Mouse (Mus musculus): ENCODE data around the gene Zfp704.

GRCm38 (mm10) chr3:9530097-9530780 is 79.6 kb downstream of the Zfp704 start:
- TF ChIP-seq CTCF (IDR thresholded peaks at IDR 0.05 in 2 of 3, conservative IDR thresholded peaks at IDR 0.05 in 1 of 3; ENCODE audit: control insufficient read depth in 1 of 3, insufficient read depth in 1 of 3, low read depth in 2 of 3, low read length in 3 of 3, poor library complexity in 1 of 3, severe bottlenecking in 1 of 3) (no peak), MXI1 (IDR thresholded peaks at IDR 0.05; ENCODE audit: low read depth, low read length) (no peak), HCFC1 (IDR thresholded peaks at IDR 0.05; ENCODE audit: low read depth, low read length) (no peak), ZNF384 (IDR thresholded peaks at IDR 0.05; ENCODE audit: low read depth, low read length) (no peak), POLR2A (IDR thresholded peaks at IDR 0.05; ENCODE audit: control insufficient read depth in 1 of 2, insufficient read depth in 1 of 2, low read depth in 1 of 2, low read length in 2 of 2, poor library complexity in 1 of 2) (no peak), CHD2 (IDR thresholded peaks at IDR 0.05; ENCODE audit: low read length) (no peak), EP300 (IDR thresholded peaks at IDR 0.05; ENCODE audit: low read depth in 1 of 2, low read length in 2 of 2) (no peak), RCOR1 (IDR thresholded peaks at IDR 0.05; ENCODE audit: low read depth, low read length) (no peak), MAFK (IDR thresholded peaks at IDR 0.05; ENCODE audit: borderline replicate concordance, low read depth, low read length) (no peak)

Measured in MEL (cell line).